Mouse (Mus musculus): ENCODE measurements around the gene Cfap44. TPM values are rescaled to one million over a fixed set of nuclear protein-coding genes. Genes with fewer than 3 reads are reported as not detected.

Gene Cfap44
- not detected for total RNA-seq (2021)
- long read RNA-seq, experiment 1, result 0 reads
- long read RNA-seq, experiment 2, result 0 reads

DNA sequence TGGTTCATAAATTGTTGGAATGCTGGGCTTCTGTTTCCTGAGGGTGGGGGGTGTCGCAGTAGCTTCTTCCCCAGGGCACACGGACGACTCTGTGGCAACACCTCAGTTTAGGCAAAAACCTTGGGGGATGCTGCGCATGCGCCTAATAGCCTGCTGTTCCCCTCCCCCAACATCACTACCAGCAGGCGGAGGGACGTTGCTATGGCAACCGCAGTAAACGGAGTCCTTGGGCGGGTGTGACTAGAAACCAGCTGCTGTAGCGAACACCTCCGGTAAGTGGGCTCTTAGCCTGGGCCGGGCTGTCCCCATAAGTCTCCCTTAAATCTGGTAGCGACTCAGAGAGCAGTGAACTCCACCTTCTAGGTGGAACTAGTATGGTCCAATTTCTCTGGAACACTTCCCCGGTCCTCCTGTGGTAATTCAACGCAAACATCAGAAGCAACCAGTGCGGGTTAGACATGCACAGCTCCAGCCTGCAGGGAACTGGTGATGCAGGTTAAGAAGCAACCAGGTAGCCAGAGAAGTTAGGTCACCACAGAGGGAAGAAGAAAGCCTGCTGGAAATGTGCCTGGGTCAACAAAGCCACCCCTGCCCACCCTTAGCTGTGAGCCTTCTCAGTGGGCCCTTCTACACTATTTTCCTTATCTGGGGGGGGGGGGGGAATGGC lies at the start of gene Cfap44:
Cfap44 (plus strand) TSS at position 220 of the 667 bp plus-strand sequence.
- DNase-seq (ENCODE audit: low spot score), result peak; percentile 7

GRCm38 (mm10) chr16:44347071-44347901 lies 47.3 kb upstream of the Cfap44 start, which contains the start of gene Spice1:
Gene Spice1, plus strand, starts transcription at chr16:44347121.
- DNase-seq (ENCODE audit: low spot score), result peak; percentile 95

- no peak for DNase-seq (ENCODE audit: low spot score)
Measured at GRCm38 (mm10) chr16:44349801-44350397, 44.7 kb upstream of the Cfap44 start.

GRCm38 (mm10) chr16:44356291-44356690 lies 38.3 kb upstream of the Cfap44 start:
- DNase-seq (ENCODE audit: low spot score), result no peak

DNA sequence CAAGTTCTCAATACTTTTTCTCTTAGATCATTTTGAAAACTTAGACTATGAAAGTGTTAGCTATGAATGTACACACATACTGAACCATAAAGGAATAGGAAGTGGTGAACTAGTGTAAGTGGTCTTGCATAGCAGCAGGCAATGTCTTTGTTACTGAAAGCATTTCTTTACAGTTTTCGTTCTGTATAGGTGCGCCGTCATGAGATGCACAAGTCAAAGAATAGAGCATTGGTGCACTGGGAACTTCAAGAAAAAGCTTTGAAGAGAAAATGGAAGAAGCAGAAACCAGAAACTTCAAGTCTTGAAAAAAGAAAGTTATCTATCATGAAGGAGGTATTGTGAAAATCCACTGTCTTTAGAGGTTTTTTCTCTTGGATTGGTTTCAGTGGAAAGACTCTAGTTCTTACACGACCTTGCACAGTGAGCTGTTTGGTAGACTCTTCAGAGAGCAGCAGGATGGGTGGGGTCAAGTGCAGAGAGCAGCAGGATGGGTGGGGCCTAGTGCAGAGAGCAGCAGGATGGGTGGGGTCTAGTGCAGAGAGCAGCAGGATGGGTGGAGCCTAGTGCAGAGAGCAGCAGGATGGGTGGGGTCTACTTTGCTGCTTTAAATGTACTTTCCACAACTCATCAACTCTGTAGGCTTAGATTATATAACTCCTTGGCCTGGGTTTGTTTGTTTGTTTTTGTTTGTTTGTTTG lies 36.9 kb upstream of the Cfap44 start:
- DNase-seq (ENCODE audit: low spot score), result peak; percentile 34

GRCm38 (mm10) chr16:44361921-44362890 lies 32.4 kb upstream of the Cfap44 start:
- DNase-seq (ENCODE audit: low spot score), result peak; percentile 57

GRCm38 (mm10) chr16:44365522-44365921 lies 29.1 kb upstream of the Cfap44 start:
- DNase-seq (ENCODE audit: low spot score), result no peak

- no peak for DNase-seq (ENCODE audit: low spot score)
Measured at GRCm38 (mm10) chr16:44375459-44375858, 19.1 kb upstream of the Cfap44 start.

DNA sequence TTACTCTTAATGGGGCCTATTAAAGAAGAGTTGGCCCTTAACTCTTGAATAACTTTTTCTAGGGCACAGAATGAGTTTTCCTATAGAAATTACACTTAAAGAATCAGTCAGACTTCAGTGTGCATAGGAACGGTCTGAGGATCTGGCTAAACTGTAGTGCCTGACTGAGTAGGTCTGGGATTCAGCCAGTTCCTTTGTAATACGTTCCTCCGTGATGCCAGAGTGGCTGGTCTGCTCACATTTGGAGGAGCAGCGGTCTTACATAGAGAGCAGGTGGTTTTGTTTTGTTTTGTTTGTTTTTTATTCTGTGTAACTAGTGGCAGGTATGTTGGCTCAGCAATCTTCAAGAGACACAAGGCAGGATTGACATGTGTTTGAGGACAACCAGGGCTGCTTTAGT lies 14.6 kb upstream of the Cfap44 start:
- DNase-seq (ENCODE audit: low spot score), result no peak

DNA sequence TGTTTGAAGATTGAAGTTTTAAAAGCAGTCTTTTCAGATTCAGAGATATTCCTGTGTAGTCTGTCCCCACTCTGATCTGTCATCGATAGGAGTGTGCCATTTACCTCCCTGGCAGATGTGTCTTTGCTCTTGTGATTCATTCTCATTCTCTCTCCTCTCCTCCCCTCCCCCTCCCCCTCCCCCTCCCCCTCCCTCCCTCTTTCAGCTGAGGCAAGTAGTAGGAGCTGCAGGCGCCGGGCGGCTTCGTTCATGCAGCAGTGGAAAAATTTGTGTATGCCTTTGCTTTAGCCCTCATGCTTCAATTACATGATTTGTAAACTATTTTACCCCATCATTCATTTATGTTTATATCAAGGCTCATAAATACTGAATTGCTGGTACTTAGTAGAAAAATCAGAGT lies 13.0 kb upstream of the Cfap44 start:
- DNase-seq (ENCODE audit: low spot score), result no peak

- no peak for DNase-seq (ENCODE audit: low spot score)
Measured at GRCm38 (mm10) chr16:44383549-44383948, 11.0 kb upstream of the Cfap44 start.

GRCm38 (mm10) chr16:44384251-44384650 lies 10.3 kb upstream of the Cfap44 start:
- no peak for DNase-seq (ENCODE audit: low spot score)

DNA sequence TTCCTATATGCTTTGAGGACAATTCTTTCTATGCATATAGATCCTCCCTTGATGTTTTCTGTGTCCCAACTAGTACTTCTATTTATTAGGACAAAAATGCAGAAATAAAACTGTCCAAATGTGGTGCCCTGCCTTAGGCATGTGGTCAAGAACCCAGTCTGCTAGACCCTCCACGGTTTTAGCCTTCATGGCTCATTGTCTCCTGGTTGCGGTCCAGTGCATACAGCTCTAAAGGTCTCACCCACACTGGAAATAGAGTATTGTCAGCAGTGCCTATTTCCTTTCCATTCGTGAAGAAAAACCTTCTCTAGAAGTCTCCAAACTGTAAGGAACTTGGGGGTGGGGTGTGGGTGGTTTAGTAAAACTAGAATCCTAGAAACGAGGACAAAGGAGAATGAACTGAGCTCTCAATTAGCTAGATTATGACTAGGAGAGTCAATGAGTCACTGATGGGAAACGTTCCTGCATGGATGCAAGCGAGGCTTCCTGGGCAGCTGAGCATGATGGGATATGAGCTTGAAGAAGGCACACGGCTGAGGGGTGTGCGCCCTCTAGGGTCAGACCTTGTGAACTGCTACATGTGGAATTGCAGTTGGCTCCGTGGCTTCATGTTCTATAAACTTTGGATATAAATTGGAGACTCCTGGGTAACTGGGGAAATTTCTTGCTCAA lies 2.6 kb upstream of the Cfap44 start:
- peak; percentile 29 for DNase-seq (ENCODE audit: low spot score)

- no peak for DNase-seq (ENCODE audit: low spot score)
Measured at GRCm38 (mm10) chr16:44404933-44405332, 10.3 kb downstream of the Cfap44 start.

DNA sequence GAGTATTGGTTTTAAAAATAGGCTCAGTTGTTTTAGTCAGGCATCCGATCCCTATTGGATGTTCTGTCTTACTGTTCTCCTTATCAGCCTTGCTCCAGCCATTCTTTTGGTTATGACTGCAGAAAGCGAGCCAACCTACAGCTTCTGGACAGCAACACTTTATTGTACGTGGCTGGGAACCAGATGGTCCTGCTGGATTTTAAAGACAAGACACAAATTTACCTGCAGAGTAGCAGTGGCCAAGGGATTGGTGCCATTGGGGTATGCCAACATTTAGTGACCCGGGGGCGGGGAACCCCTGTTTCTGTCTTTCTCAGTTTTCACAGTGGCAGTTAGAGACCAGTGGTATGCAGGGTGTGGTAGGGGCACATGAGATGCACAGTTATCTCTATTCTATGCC lies 12.6 kb downstream of the Cfap44 start:
- DNase-seq (ENCODE audit: low spot score), result no peak

DNA sequence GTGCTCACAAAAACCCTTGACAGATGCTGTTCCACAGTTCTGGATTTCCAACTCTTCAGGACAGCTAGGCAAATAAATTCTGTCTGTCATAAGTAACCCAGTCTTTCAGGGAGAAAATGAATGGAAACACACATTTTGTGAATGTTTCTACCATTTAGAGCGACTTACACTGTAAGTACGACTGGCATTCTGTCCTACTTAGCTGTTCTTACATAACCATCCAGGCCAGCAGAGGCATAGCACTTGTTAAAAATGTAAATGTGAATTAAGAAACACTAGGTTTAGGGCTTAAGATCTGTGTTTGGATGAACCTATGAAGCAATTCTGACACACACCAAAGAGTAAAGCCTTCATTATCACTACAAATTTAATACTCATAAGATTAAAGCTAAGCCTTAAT lies 13.7 kb downstream of the Cfap44 start:
- no peak for DNase-seq (ENCODE audit: low spot score)

- DNase-seq (ENCODE audit: low spot score), result peak; percentile 18
Measured at GRCm38 (mm10) chr16:44410176-44410575, 15.6 kb downstream of the Cfap44 start.

GRCm38 (mm10) chr16:44417596-44417995 lies 23.0 kb downstream of the Cfap44 start:
- DNase-seq (ENCODE audit: low spot score), result no peak

DNA sequence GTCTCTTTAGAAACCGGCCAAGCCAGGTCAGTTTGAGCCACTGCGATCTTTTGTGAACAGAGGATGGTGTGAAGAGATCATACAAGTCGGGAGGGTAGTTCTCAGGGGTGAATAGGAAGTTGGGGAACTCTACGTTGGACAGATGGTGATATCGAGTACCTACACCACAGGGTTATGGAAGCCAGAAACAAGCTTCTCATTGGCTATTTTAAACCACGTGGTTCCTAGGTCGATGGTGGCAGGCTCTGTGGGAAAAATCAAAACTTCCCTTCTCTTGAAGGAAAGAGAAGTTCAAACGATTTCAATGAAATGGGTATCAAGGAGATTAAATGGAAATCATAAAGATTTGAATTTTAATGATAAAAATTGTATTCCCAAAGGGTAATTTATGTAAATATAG lies 27.1 kb downstream of the Cfap44 start:
- DNase-seq (ENCODE audit: low spot score), result no peak

GRCm38 (mm10) chr16:44423499-44423898 lies 28.9 kb downstream of the Cfap44 start:
- DNase-seq (ENCODE audit: low spot score), result no peak
